Mouse (Mus musculus) MEL (cell line): ENCODE measurements around the gene Jam2. TPM values are rescaled to one million over a fixed set of nuclear protein-coding genes. Genes with fewer than 3 reads are reported as not detected.

ENCODE experiments used
- DNase-seq: peaks from one replicate; pipeline ENCODE4 v3.0.0; 2011; ENCODE audit warnings: low read depth, low spot score
- H3K27ac ChIP-seq: 2 replicates; pipeline ENCODE4 v1.5.1; 2012; ENCODE audit warnings: low read depth, mild to moderate bottlenecking, control low read depth, low read length, moderate library complexity; ENCODE audit not compliant: control insufficient read depth
- H3K27me3 ChIP-seq, 2 experiments: fragments of 150-350 bp in 1 of 2; sonication (generic) in 1 of 2; 2 replicates each; pipeline ENCODE4 v1.6.1; 2012; ENCODE audit warnings: low read length in 2 of 2, mild to moderate bottlenecking in 2 of 2, improper control_type of control experiment in 1 of 2, moderate library complexity in 1 of 2; ENCODE audit not compliant: insufficient read depth in 2 of 2, control insufficient read depth in 1 of 2
- H3K36me3 ChIP-seq, 2 experiments: 2 replicates each; pipeline ENCODE4 v1.6.1; 2012 to 2014; ENCODE audit warnings: low read length in 2 of 2, improper control_type of control experiment in 1 of 2, inconsistent platforms in 1 of 2, mild to moderate bottlenecking in 1 of 2; ENCODE audit not compliant: insufficient read depth in 2 of 2, control insufficient read depth in 1 of 2
- H3K4me1 ChIP-seq, 2 experiments: fragments of 150-350 bp in 1 of 2; sonication (generic) in 1 of 2; 2 replicates each; pipeline ENCODE4 v1.6.1; 2012; ENCODE audit warnings: low read length in 2 of 2, improper control_type of control experiment in 1 of 2, mild to moderate bottlenecking in 1 of 2; ENCODE audit not compliant: insufficient read depth in 2 of 2, control insufficient read depth in 1 of 2
- H3K4me3 ChIP-seq, 2 experiments: fragments of 150-350 bp in 1 of 2; sonication (generic) in 1 of 2; 2 replicates each; pipeline ENCODE4 v1.5.1; 2012; ENCODE audit warnings: low read depth in 2 of 2, low read length in 2 of 2, mild to moderate bottlenecking in 2 of 2, moderate library complexity in 2 of 2, control low read depth in 1 of 2, improper control_type of control experiment in 1 of 2; ENCODE audit not compliant: control insufficient read depth in 1 of 2, insufficient read depth in 1 of 2
- H3K79me2 ChIP-seq: 2 replicates; pipeline ENCODE4 v1.6.1; 2012; ENCODE audit warnings: mild to moderate bottlenecking, low read length, moderate library complexity; ENCODE audit not compliant: control insufficient read depth, poor library complexity, insufficient read depth
- H3K9ac ChIP-seq: 2 replicates; pipeline ENCODE4 v1.6.1; 2012; ENCODE audit warnings: low read depth, mild to moderate bottlenecking, control low read depth, low read length, moderate library complexity; ENCODE audit not compliant: control insufficient read depth, poor library complexity, severe bottlenecking
- H3K9me3 ChIP-seq: fragments of 150-350 bp; sonication (generic); replicated peaks from 2 replicates; pipeline ENCODE4 v1.6.1; 2012; ENCODE audit warnings: mild to moderate bottlenecking, low read length, improper control_type of control experiment, moderate library complexity; ENCODE audit not compliant: insufficient read depth
- CHD1 ChIP-seq: IDR thresholded peaks from 2 replicates; pipeline ENCODE4 v1.6.1; 2012; ENCODE audit warnings: low read depth, mild to moderate bottlenecking, inconsistent platforms, low read length, improper control_type of control experiment
- CHD2 ChIP-seq: IDR thresholded peaks from 2 replicates; pipeline ENCODE4 v1.6.1; 2011; ENCODE audit warnings: low read length, improper control_type of control experiment
- CTCF ChIP-seq, 3 experiments: IDR thresholded peaks in 2 of 3; conservative IDR thresholded peaks in 1 of 3; 2 replicates each; pipeline ENCODE4 v1.5.1; 2011 to 2012; ENCODE audit warnings: low read length in 3 of 3, low read depth in 2 of 3, mild to moderate bottlenecking in 2 of 3, improper control_type of control experiment in 1 of 3, inconsistent platforms in 1 of 3, mixed read lengths in 1 of 3, moderate library complexity in 1 of 3; ENCODE audit not compliant: control insufficient read depth in 1 of 3, insufficient read depth in 1 of 3, poor library complexity in 1 of 3, severe bottlenecking in 1 of 3
- E2F4 ChIP-seq: IDR thresholded peaks from 2 replicates; pipeline ENCODE4 v1.6.1; 2011; ENCODE audit warnings: low read depth, low read length, improper control_type of control experiment, borderline replicate concordance
- GATA1 ChIP-seq: IDR thresholded peaks from 2 replicates; pipeline ENCODE4 v1.6.1; 2011; ENCODE audit warnings: low read depth, low read length, improper control_type of control experiment
- KAT2A ChIP-seq: conservative IDR thresholded peaks from 2 replicates; pipeline ENCODE4 v1.6.1; 2012; ENCODE audit warnings: low read depth, low read length, improper control_type of control experiment, inconsistent platforms
- MAX ChIP-seq: IDR thresholded peaks from 2 replicates; pipeline ENCODE4 v1.6.1; 2011; ENCODE audit warnings: low read length, improper control_type of control experiment
- MAZ ChIP-seq: IDR thresholded peaks from 2 replicates; pipeline ENCODE4 v1.6.1; 2012; ENCODE audit warnings: low read depth, mild to moderate bottlenecking, inconsistent platforms, low read length, improper control_type of control experiment
- MXI1 ChIP-seq: IDR thresholded peaks from 2 replicates; pipeline ENCODE4 v1.6.1; 2011; ENCODE audit warnings: mild to moderate bottlenecking, low read depth, low read length, improper control_type of control experiment
- NELFE ChIP-seq: IDR thresholded peaks from 2 replicates; pipeline ENCODE4 v1.6.1; 2011; ENCODE audit warnings: low read depth, low read length, improper control_type of control experiment
- NRF1 ChIP-seq: IDR thresholded peaks from 2 replicates; pipeline ENCODE4 v1.6.1; 2014; ENCODE audit warnings: low read depth, mild to moderate bottlenecking, inconsistent platforms, low read length, improper control_type of control experiment, moderate library complexity; ENCODE audit not compliant: poor library complexity, insufficient read depth, severe bottlenecking
- POLR2AphosphoS2 ChIP-seq: IDR thresholded peaks from 2 replicates; pipeline ENCODE4 v1.6.1; 2011; ENCODE audit warnings: low read length, improper control_type of control experiment
- POLR2AphosphoS5 ChIP-seq: IDR thresholded peaks from 2 replicates; pipeline ENCODE4 v1.6.1; 2012; ENCODE audit warnings: low read depth, borderline replicate concordance, mild to moderate bottlenecking, inconsistent platforms, low read length, moderate library complexity, mixed read lengths
- RAD21 ChIP-seq: IDR thresholded peaks from 2 replicates; pipeline ENCODE4 v1.6.1; 2011; ENCODE audit warnings: mild to moderate bottlenecking, low read depth, low read length, improper control_type of control experiment
- SIN3A ChIP-seq: IDR thresholded peaks from 2 replicates; pipeline ENCODE4 v1.6.1; 2012; ENCODE audit warnings: low read length, improper control_type of control experiment, inconsistent platforms
- SMC3 ChIP-seq: IDR thresholded peaks from 2 replicates; pipeline ENCODE4 v1.6.1; 2011; ENCODE audit warnings: low read depth, low read length, improper control_type of control experiment
- TAL1 ChIP-seq: IDR thresholded peaks from 2 replicates; pipeline ENCODE4 v1.6.1; 2012; ENCODE audit warnings: mild to moderate bottlenecking, inconsistent platforms, low read length, moderate library complexity, mixed read lengths
- TCF12 ChIP-seq: IDR thresholded peaks from 2 replicates; pipeline ENCODE4 v1.6.1; 2014; ENCODE audit warnings: low read depth, mild to moderate bottlenecking, inconsistent platforms, low read length, improper control_type of control experiment, moderate library complexity
- USF1 ChIP-seq: IDR thresholded peaks from 2 replicates; pipeline ENCODE4 v1.6.1; 2014; ENCODE audit warnings: low read depth, mild to moderate bottlenecking, inconsistent platforms, low read length, improper control_type of control experiment, moderate library complexity
- ZC3H11A ChIP-seq: IDR thresholded peaks from 2 replicates; pipeline ENCODE4 v1.6.1; 2012; ENCODE audit warnings: low read depth, mild to moderate bottlenecking, inconsistent platforms, low read length, improper control_type of control experiment
- polyA plus RNA-seq, 2 experiments: library from polyadenylated mRNA; stranded (reverse) in 1 of 2; unstranded in 1 of 2; fragments of >175 nt in 1 of 2; fragments of >200 nt in 1 of 2; gene quantifications; 2 replicates each; pipeline versions ENCODE4 v1.2.1 to v1.2.4; 2012; ENCODE audit warnings: low replicate concordance in 2 of 2, low read depth in 1 of 2; ENCODE audit not compliant: insufficient read length in 2 of 2, insufficient read depth in 1 of 2, missing spikeins in 1 of 2
- total RNA-seq: library from RNA; depleted of rRNA; stranded (reverse); fragments of 300-350 nt; gene quantifications from 2 replicates; pipeline ENCODE4 v1.2.3, GENCODE M21; 2012

The Jam2 gene
- total and polyA plus RNA-seq, 3 experiments: 0.01 to 0.04 TPM; not detected in 1

GRCm38 (mm10) chr16:84817423-84817822 is 43.5 kb downstream of the Jam2 start:
- Histone ChIP-seq H3K9ac (no peak overlapping the region), H3K4me3 (no peak overlapping the region), H3K36me3 (no peaks in the 10 kb centered on the region), H3K4me1 (no peaks in the 10 kb centered on the region), H3K9me3 (no peaks in the 10 kb centered on the region), H3K79me2 (no peaks in the 10 kb centered on the region), H3K27me3 (no peaks in the 10 kb centered on the region), H3K27ac (no peak overlapping the region)
- TF ChIP-seq MAX: no peak
- TF ChIP-seq CTCF (IDR thresholded peaks at IDR 0.05 in 2 of 3, conservative IDR thresholded peaks at IDR 0.05 in 1 of 3; ENCODE audit: control insufficient read depth in 1 of 3, insufficient read depth in 1 of 3, low read depth in 2 of 3, low read length in 3 of 3, poor library complexity in 1 of 3, severe bottlenecking in 1 of 3): peak; percentile 10 to 64 (median 58); a peak in 5 of 6 replicates
- TF ChIP-seq SMC3: peak; percentile 62
- TF ChIP-seq ZC3H11A: 0 out of 2 replicates have a peak, but pooled peaks have one; percentile 9
- peak; percentile 26 for TF ChIP-seq RAD21
- DNase-seq: peak; percentile 51

GRCm38 (mm10) chr16:84825009-84825408 is 51.1 kb downstream of the Jam2 start:
- Histone ChIP-seq H3K36me3 (peaks cover 0 to 18% of the 10 kb centered on the region in 2 experiments), H3K27ac (no peak overlapping the region), H3K4me1 (no peaks in the 10 kb centered on the region), H3K9me3 (no peaks in the 10 kb centered on the region), H3K4me3 (no peak overlapping the region), H3K27me3 (no peaks in the 10 kb centered on the region), H3K79me2 (no peaks in the 10 kb centered on the region), H3K9ac (no peak overlapping the region)
- no peak for DNase-seq
- no peak for TF ChIP-seq USF1
- TF ChIP-seq TAL1: no peak
- TF ChIP-seq GATA1: no peak
- TF ChIP-seq NELFE: no peak
- no peak for TF ChIP-seq TCF12
- no peak for TF ChIP-seq NRF1
- no peak for TF ChIP-seq MAZ
- no peak for TF ChIP-seq RAD21
- TF ChIP-seq CHD2: no peak
- no peak for TF ChIP-seq KAT2A
- no peak for TF ChIP-seq E2F4
- TF ChIP-seq CHD1: no peak
- TF ChIP-seq POLR2AphosphoS5: no peak
- no peak for TF ChIP-seq POLR2AphosphoS2
- no peak for TF ChIP-seq SIN3A
- no peak for TF ChIP-seq MXI1
